Mouse (Mus musculus): Measurements from ENCODE around the gene Amer3.
"Not testable (repeated sequence)": the region's sequence is repeated elsewhere in the genome, so short reads cannot be mapped to it uniquely, and the experiment has no call there.

The Amer3 gene

GRCm38 (mm10) chr1:34578851-34579781 lies at the start of gene Amer3:
Gene Amer3 (plus strand): TSS chr1:34579657.
- peak; percentile 68 for DNase-seq (ENCODE audit: low read depth, low spot score)

GRCm38 (mm10) chr1:34534574-34534973 lies 44.9 kb upstream of the Amer3 start:
- DNase-seq (ENCODE audit: low read depth, low spot score) = not testable (repeated sequence)

GRCm38 (mm10) chr1:34535043-34535698 lies 44.3 kb upstream of the Amer3 start, which contains the start of gene Cfc1:
Gene Cfc1 (plus strand): TSS chr1:34535648.
- DNase-seq (ENCODE audit: low read depth, low spot score) = not testable (repeated sequence)

GRCm38 (mm10) chr1:34536291-34536766 lies 43.1 kb upstream of the Amer3 start:
- no peak for DNase-seq (ENCODE audit: low read depth, low spot score)

GRCm38 (mm10) chr1:34536767-34537485 lies 42.5 kb upstream of the Amer3 start:
- DNase-seq (ENCODE audit: low read depth, low spot score) = no peak

GRCm38 (mm10) chr1:34547074-34547473 lies 32.4 kb upstream of the Amer3 start:
- no peak for DNase-seq (ENCODE audit: low read depth, low spot score)

GRCm38 (mm10) chr1:34553690-34554089 lies 25.8 kb upstream of the Amer3 start:
- no peak for DNase-seq (ENCODE audit: low read depth, low spot score)

GRCm38 (mm10) chr1:34554275-34554674 lies 25.2 kb upstream of the Amer3 start:
- no peak for DNase-seq (ENCODE audit: low read depth, low spot score)

- no peak for DNase-seq (ENCODE audit: low read depth, low spot score)
These were observed 18.6 kb upstream of the Amer3 start, which contains the start of gene Prss40 for GRCm38 (mm10) chr1:34560843-34561242. Gene Prss40 (minus strand): TSS chr1:34560943.

- DNase-seq (ENCODE audit: low read depth, low spot score) = no peak
These were observed 14.9 kb upstream of the Amer3 start for GRCm38 (mm10) chr1:34564383-34565045.

- no peak for DNase-seq (ENCODE audit: low read depth, low spot score)
These were observed 11.3 kb upstream of the Amer3 start for GRCm38 (mm10) chr1:34568120-34568519.

GRCm38 (mm10) chr1:34569876-34570275 lies 9.6 kb upstream of the Amer3 start:
- no peak for DNase-seq (ENCODE audit: low read depth, low spot score)

GRCm38 (mm10) chr1:34571431-34571830 lies 8.0 kb upstream of the Amer3 start:
- DNase-seq (ENCODE audit: low read depth, low spot score) = peak; percentile 68

- DNase-seq (ENCODE audit: low read depth, low spot score) = no peak
These were observed 6.2 kb upstream of the Amer3 start for GRCm38 (mm10) chr1:34573221-34573620.

- DNase-seq (ENCODE audit: low read depth, low spot score) = peak; percentile 32
These were observed 412 bp downstream of the Amer3 start for GRCm38 (mm10) chr1:34579782-34580356.

GRCm38 (mm10) chr1:34582218-34582617 lies 2.8 kb downstream of the Amer3 start:
- DNase-seq (ENCODE audit: low read depth, low spot score) = no peak

GRCm38 (mm10) chr1:34583821-34584263 lies 4.4 kb downstream of the Amer3 start:
- DNase-seq (ENCODE audit: low read depth, low spot score) = peak; percentile 67

GRCm38 (mm10) chr1:34584736-34585135 lies 5.3 kb downstream of the Amer3 start:
- DNase-seq (ENCODE audit: low read depth, low spot score) = no peak

- no peak for DNase-seq (ENCODE audit: low read depth, low spot score)
These were observed 8.0 kb downstream of the Amer3 start for GRCm38 (mm10) chr1:34587298-34588096.

- no peak for DNase-seq (ENCODE audit: low read depth, low spot score)
These were observed 20.5 kb downstream of the Amer3 start for GRCm38 (mm10) chr1:34600000-34600399.

Data from telencephalon, adult 2 months (tissue).